ENCODE assay signal across 1 mouse cellular context in the genomic region with DNA sequence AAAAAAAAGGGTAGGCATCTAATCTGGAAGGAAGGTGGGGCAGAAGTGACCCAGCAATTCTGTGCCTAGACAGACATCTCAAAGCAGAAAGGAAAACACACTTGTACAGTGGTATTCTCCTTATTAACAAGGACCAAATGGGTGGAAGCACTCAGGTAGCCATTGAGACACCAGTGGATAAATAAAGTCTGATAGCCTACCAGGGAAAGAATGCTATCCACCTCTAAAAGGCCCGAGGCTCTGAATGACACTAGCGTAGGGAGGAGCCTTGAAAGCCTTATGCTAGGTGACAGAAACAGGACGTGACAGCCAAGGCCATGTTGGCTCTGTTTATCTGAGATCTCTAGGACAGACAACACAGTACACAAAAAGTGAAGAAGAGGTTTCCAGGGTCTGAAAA.
TF ChIP-seq lines count a peak whose summit lies in the region.

No protein-coding gene starts in this region.

TF ChIP-seq in CH12.LX, 34 proteins besides CTCF, POLR2A, EP300 and RAD21 (continued from another document):
- no peak for TF ChIP-seq JUN (IDR thresholded peaks at IDR 0.05; ENCODE audit: insufficient read depth, low read depth, low read length)
- no peak for TF ChIP-seq NELFE (IDR thresholded peaks at IDR 0.05; ENCODE audit: low read depth, low read length)
- TF ChIP-seq SIN3A (IDR thresholded peaks at IDR 0.05; ENCODE audit: low read length) = no peak
- TF ChIP-seq IRF4 (IDR thresholded peaks at IDR 0.05; ENCODE audit: low read depth, low read length) = no peak
- no peak for TF ChIP-seq SMC3 (IDR thresholded peaks at IDR 0.05; ENCODE audit: low read depth, low read length)
- no peak for TF ChIP-seq NRF1 (IDR thresholded peaks at IDR 0.05; ENCODE audit: low read depth, low read length)
- TF ChIP-seq ZNF384 (IDR thresholded peaks at IDR 0.05; ENCODE audit: low read depth, low read length) = no peak
- no peak for TF ChIP-seq TCF12 (IDR thresholded peaks at IDR 0.05; ENCODE audit: low read depth, low read length)
- no peak for TF ChIP-seq USF1 (IDR thresholded peaks at IDR 0.05; ENCODE audit: low read depth, low read length)
- TF ChIP-seq MYC (IDR thresholded peaks at IDR 0.05; ENCODE audit: low read depth, low read length) = no peak
